Mouse (Mus musculus) brown adipose tissue, adult 24 weeks (tissue): Measurements from ENCODE around the gene Atg10. TPM values are rescaled to one million over a fixed set of nuclear protein-coding genes. Genes with fewer than 3 reads are reported as not detected.

Source experiments
- H3K27ac ChIP-seq: fragments of 200-500 bp; replicated peaks from 2 replicates; pipeline ENCODE4 v1.5.1; 2012; ENCODE audit warnings: low read depth, mild to moderate bottlenecking, low read length
- H3K4me1 ChIP-seq: fragments of 200-500 bp; 2 replicates; pipeline ENCODE4 v1.6.1; 2012; ENCODE audit warnings: low read length, mixed read lengths; ENCODE audit not compliant: control insufficient read depth, insufficient read depth, insufficient read length
- H3K4me3 ChIP-seq: fragments of 200-500 bp; 2 replicates; pipeline ENCODE4 v1.5.1; 2012; ENCODE audit warnings: low read depth, mild to moderate bottlenecking, low read length, moderate library complexity; ENCODE audit not compliant: insufficient read depth
- polyA plus RNA-seq: library from polyadenylated mRNA; stranded (reverse); fragments of >200 nt; gene quantifications from 2 replicates; pipeline ENCODE4 v1.2.4, GENCODE M21; 2012; ENCODE audit not compliant: missing spikeins, insufficient read depth, insufficient read length

The Atg10 gene
- polyA plus RNA-seq, 1 experiment: 41.9 TPM

- H3K27ac ChIP-seq: no peak overlapping the region
- H3K4me1 ChIP-seq: no peaks in the 10 kb centered on the region
- no peak overlapping the region for H3K4me3 ChIP-seq
These were observed 36.2 kb downstream of the Atg10 start for GRCm38 (mm10) chr13:91187378-91188234.

- no peaks in the 10 kb centered on the region for H3K4me1 ChIP-seq
- no peak overlapping the region for H3K4me3 ChIP-seq
- no peak overlapping the region for H3K27ac ChIP-seq
These were observed 38.4 kb downstream of the Atg10 start for GRCm38 (mm10) chr13:91185248-91185867.

GRCm38 (mm10) chr13:91184226-91184625 is 39.5 kb downstream of the Atg10 start:
- H3K4me3 ChIP-seq: no peak overlapping the region
- H3K27ac ChIP-seq: no peak overlapping the region
- no peaks in the 10 kb centered on the region for H3K4me1 ChIP-seq

- Histone ChIP-seq H3K27ac (no peak overlapping the region), H3K4me1 (no peaks in the 10 kb centered on the region), H3K4me3 (no peak overlapping the region)
These were observed 43.4 kb downstream of the Atg10 start for GRCm38 (mm10) chr13:91180364-91180763.

- Histone ChIP-seq H3K4me1 (no peaks in the 10 kb centered on the region), H3K27ac (no peak overlapping the region), H3K4me3 (no peak overlapping the region)
These were observed 44.4 kb downstream of the Atg10 start for GRCm38 (mm10) chr13:91179174-91179899.

- no peaks in the 10 kb centered on the region for H3K4me1 ChIP-seq
- H3K27ac ChIP-seq: no peak overlapping the region
- H3K4me3 ChIP-seq: no peak overlapping the region
These were observed 45.2 kb downstream of the Atg10 start for GRCm38 (mm10) chr13:91178428-91179160.

GRCm38 (mm10) chr13:91175347-91175746 is 48.4 kb downstream of the Atg10 start:
- Histone ChIP-seq H3K27ac (no peak overlapping the region), H3K4me3 (no peak overlapping the region), H3K4me1 (no peaks in the 10 kb centered on the region)

GRCm38 (mm10) chr13:91171766-91172491 is 51.8 kb downstream of the Atg10 start:
- H3K4me3 ChIP-seq: no peak overlapping the region
- H3K27ac ChIP-seq: no peak overlapping the region

GRCm38 (mm10) chr13:91171205-91171604 is 52.6 kb downstream of the Atg10 start:
- Histone ChIP-seq H3K27ac (no peak overlapping the region), H3K4me1 (no peaks in the 10 kb centered on the region), H3K4me3 (no peak overlapping the region)

More at GRCm38 (mm10) chr13:91171766-91172491, 51.8 kb downstream of the Atg10 start:
- H3K4me1 ChIP-seq: no peaks in the 10 kb centered on the region

GRCm38 (mm10) chr13:91169529-91170319 is 54.0 kb downstream of the Atg10 start:
- Histone ChIP-seq H3K4me1 (peaks cover 6% of the 10 kb centered on the region; the same call in 1 of the 2 replicates), H3K4me3 (no peak overlapping the region), H3K27ac (no peak overlapping the region)

- H3K27ac ChIP-seq: no peak overlapping the region
- no peak overlapping the region for H3K4me3 ChIP-seq
- H3K4me1 ChIP-seq: peaks cover 6% of the 10 kb centered on the region
These were observed 55.3 kb downstream of the Atg10 start for GRCm38 (mm10) chr13:91168486-91168885.

- H3K27ac ChIP-seq: no peak overlapping the region
- H3K4me1 ChIP-seq: peaks cover 6% of the 10 kb centered on the region
- no peak overlapping the region for H3K4me3 ChIP-seq
These were observed 56.2 kb downstream of the Atg10 start for GRCm38 (mm10) chr13:91167561-91167960.

GRCm38 (mm10) chr13:91166286-91166685 is 57.5 kb downstream of the Atg10 start:
- H3K4me3 ChIP-seq: peak overlapping the region; percentile 17; the same call in 1 of the 2 replicates
- 0 out of 2 replicates have a peak overlapping the region, but pooled peaks have one; percentile 8 for H3K27ac ChIP-seq
- peaks cover 6% of the 10 kb centered on the region for H3K4me1 ChIP-seq
